Mouse (Mus musculus): ENCODE results near the gene Vstm2b. TPM values are rescaled to one million over a fixed set of nuclear protein-coding genes. Genes with fewer than 3 reads are reported as not detected.

Vstm2b gene
- polyA plus RNA-seq, 1 experiment from 2014 or later = 38.3 TPM

- 0 out of 2 replicates have a peak, but pooled peaks cover 3% of the 10 kb centered on the region for H3K27me3 ChIP-seq (replicated peaks)
- H3K36me3 ChIP-seq = peaks cover 26% of the 10 kb centered on the region
- 72% methylated on average over 1 of the region's 1 CpGs for WGBS
- ATAC-seq (ENCODE audit: low FRiP score) = no peak
- H3K27ac ChIP-seq (replicated peaks) = no peak overlapping the region
- no peak overlapping the region for H3K4me2 ChIP-seq
- H3K9me3 ChIP-seq (replicated peaks) = no peaks in the 10 kb centered on the region
- H3K4me3 ChIP-seq (replicated peaks) = no peak overlapping the region
- H3K9ac ChIP-seq (replicated peaks) = no peak overlapping the region
- peaks cover 24% of the 10 kb centered on the region for H3K4me1 ChIP-seq
These were observed 8.4 kb downstream of the Vstm2b start for GRCm38 (mm10) chr7:40906484-40906883.

- no peaks in the 10 kb centered on the region for H3K9me3 ChIP-seq (replicated peaks)
- 86% methylated on average over 3 of the region's 3 CpGs for WGBS
- peaks cover 11% of the 10 kb centered on the region; the same call in 1 of the 2 replicates for H3K36me3 ChIP-seq
- no peak overlapping the region for H3K27ac ChIP-seq (replicated peaks)
- ATAC-seq (ENCODE audit: low FRiP score) = no peak
- H3K27me3 ChIP-seq (replicated peaks) = no peaks in the 10 kb centered on the region
- no peak overlapping the region for H3K4me2 ChIP-seq
- no peak overlapping the region for H3K9ac ChIP-seq (replicated peaks)
- H3K4me1 ChIP-seq = no peaks in the 10 kb centered on the region
- no peak overlapping the region for H3K4me3 ChIP-seq (replicated peaks)
These were observed 18.6 kb downstream of the Vstm2b start for GRCm38 (mm10) chr7:40916761-40917160.

DNA sequence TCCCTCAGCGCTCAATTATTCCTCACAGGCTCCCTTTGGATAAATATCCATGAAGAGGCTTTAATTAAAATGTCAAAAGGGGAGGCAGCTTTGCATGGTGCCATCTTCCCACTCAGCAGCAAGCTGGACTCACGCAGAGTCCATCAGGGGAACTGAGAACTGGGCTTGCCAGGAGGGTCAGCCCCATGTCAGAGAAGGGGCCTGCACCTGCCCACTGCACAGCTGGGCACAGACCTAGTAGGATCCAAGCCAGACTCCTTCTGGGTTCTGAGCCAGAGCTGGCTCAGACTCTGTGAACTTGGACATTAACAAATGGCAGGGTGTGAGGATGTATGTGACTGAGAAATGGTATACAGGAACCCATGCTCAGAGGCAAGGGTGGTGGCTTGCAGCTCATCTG is 22.0 kb downstream of the Vstm2b start:
- Histone ChIP-seq H3K36me3 (0 out of 2 replicates have a peak, but pooled peaks cover 4% of the 10 kb centered on the region), H3K27ac (replicated peaks) (no peak overlapping the region), H3K27me3 (replicated peaks) (no peaks in the 10 kb centered on the region), H3K4me2 (no peak overlapping the region), H3K4me1 (no peaks in the 10 kb centered on the region), H3K9ac (replicated peaks) (no peak overlapping the region), H3K4me3 (replicated peaks) (no peak overlapping the region), H3K9me3 (replicated peaks) (no peaks in the 10 kb centered on the region)
- WGBS = 79% methylated on average over 2 of the region's 2 CpGs
- no peak for ATAC-seq (ENCODE audit: low FRiP score)

GRCm38 (mm10) chr7:40921281-40921680 is 23.2 kb downstream of the Vstm2b start:
- WGBS = 86% methylated on average over 6 of the region's 6 CpGs
- Histone ChIP-seq H3K9me3 (replicated peaks) (no peaks in the 10 kb centered on the region), H3K9ac (replicated peaks) (no peak overlapping the region), H3K27ac (replicated peaks) (no peak overlapping the region), H3K4me2 (no peak overlapping the region), H3K4me1 (no peaks in the 10 kb centered on the region), H3K36me3 (0 out of 2 replicates have a peak, but pooled peaks cover 3% of the 10 kb centered on the region), H3K4me3 (replicated peaks) (no peak overlapping the region), H3K27me3 (replicated peaks) (no peaks in the 10 kb centered on the region)
- ATAC-seq (ENCODE audit: low FRiP score) = no peak

- no peaks in the 10 kb centered on the region for H3K9me3 ChIP-seq (replicated peaks)
- H3K9ac ChIP-seq (replicated peaks) = no peak overlapping the region
- no peak overlapping the region for H3K4me2 ChIP-seq
- H3K27ac ChIP-seq (replicated peaks) = no peak overlapping the region
- H3K27me3 ChIP-seq (replicated peaks) = no peaks in the 10 kb centered on the region
- no peaks in the 10 kb centered on the region for H3K4me1 ChIP-seq
- no peak for ATAC-seq (ENCODE audit: low FRiP score)
- 0 out of 2 replicates have a peak, but pooled peaks cover 3% of the 10 kb centered on the region for H3K36me3 ChIP-seq
- 82% methylated on average over 4 of the region's 4 CpGs for WGBS
- no peak overlapping the region for H3K4me3 ChIP-seq (replicated peaks)
These were observed 24.7 kb downstream of the Vstm2b start for GRCm38 (mm10) chr7:40922871-40923270.

- Histone ChIP-seq H3K9me3 (replicated peaks) (no peaks in the 10 kb centered on the region), H3K4me2 (no peak overlapping the region), H3K36me3 (0 out of 2 replicates have a peak, but pooled peaks cover 15% of the 10 kb centered on the region), H3K4me1 (no peaks in the 10 kb centered on the region), H3K27ac (replicated peaks) (no peak overlapping the region), H3K27me3 (replicated peaks) (no peaks in the 10 kb centered on the region), H3K9ac (replicated peaks) (no peak overlapping the region), H3K4me3 (replicated peaks) (no peak overlapping the region)
- WGBS = 91% methylated on average over 2 of the region's 2 CpGs
- no peak for ATAC-seq (ENCODE audit: low FRiP score)
These were observed 30.3 kb downstream of the Vstm2b start for GRCm38 (mm10) chr7:40928391-40928790.

GRCm38 (mm10) chr7:40936617-40937212 is 38.6 kb downstream of the Vstm2b start:
- Histone ChIP-seq H3K36me3 (0 out of 2 replicates have a peak, but pooled peaks cover 3% of the 10 kb centered on the region), H3K4me1 (no peaks in the 10 kb centered on the region), H3K27ac (replicated peaks) (no peak overlapping the region), H3K9me3 (replicated peaks) (no peaks in the 10 kb centered on the region), H3K27me3 (replicated peaks) (no peaks in the 10 kb centered on the region), H3K4me3 (replicated peaks) (no peak overlapping the region), H3K4me2 (no peak overlapping the region), H3K9ac (replicated peaks) (no peak overlapping the region)
- ATAC-seq (ENCODE audit: low FRiP score) = no peak
- 49% methylated on average over 4 of the region's 4 CpGs for WGBS

DNA sequence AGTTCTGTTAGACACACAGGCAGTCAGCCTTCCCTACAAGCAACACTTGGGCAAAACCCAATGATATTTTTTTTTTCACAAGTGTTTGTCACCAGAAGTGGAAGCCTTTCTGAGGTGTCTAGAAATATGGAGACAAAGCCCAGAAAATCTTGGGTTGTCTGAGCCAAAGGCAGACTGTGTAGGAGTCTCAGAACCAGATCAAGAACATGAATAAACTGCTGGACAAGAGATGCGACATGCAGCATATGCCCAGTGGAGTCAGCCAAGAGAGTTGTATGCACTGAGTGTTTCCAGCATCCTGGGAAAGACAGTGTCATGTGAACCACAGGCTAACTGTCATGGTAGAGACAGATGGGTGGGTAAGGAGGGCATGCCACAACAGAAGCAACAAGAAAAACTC is 41.2 kb downstream of the Vstm2b start:
- H3K4me2 ChIP-seq = no peak overlapping the region
- H3K9ac ChIP-seq (replicated peaks) = no peak overlapping the region
- H3K9me3 ChIP-seq (replicated peaks) = no peaks in the 10 kb centered on the region
- no peak for ATAC-seq (ENCODE audit: low FRiP score)
- H3K27ac ChIP-seq (replicated peaks) = no peak overlapping the region
- no peaks in the 10 kb centered on the region for H3K4me1 ChIP-seq
- H3K36me3 ChIP-seq = no peaks in the 10 kb centered on the region
- H3K27me3 ChIP-seq (replicated peaks) = no peaks in the 10 kb centered on the region
- H3K4me3 ChIP-seq (replicated peaks) = no peak overlapping the region
- 89% methylated on average over 1 of the region's 1 CpGs for WGBS

DNA sequence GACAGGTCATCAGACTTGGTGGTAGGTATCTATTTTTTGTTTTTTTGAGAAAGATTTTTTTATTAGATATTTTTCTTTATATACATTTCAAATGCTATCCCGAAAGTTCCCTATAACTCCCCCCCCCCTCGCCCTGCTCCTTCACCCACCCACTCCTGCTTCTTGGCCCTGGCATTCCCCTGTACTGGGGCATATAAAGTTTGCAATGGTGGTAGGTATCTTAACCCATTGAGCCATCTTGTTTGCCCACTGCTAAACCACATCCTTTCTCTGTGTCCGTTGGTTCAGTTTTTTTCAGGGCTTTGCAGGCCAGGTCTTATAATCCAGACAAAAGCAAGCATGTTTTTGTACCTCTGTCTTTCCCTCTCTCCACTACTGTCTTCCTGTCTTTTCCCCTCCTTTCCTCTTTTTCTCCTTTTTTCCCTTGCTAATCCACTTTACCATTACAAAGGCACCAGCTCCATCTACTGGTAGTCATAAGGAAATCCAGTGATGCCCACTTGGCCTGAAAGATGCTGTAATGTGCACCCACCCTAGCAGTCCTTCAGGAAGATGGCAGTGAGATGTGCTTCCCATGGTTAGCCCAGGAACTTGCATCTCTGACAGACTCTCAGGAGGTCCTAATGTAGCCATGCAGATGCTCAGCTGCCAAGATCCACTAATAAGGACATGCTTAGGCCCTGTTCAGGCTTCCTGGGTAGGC is 44.3 kb downstream of the Vstm2b start:
- peak; percentile 81 for ATAC-seq (ENCODE audit: low FRiP score)
- Histone ChIP-seq H3K4me2 (no peak overlapping the region), H3K9ac (replicated peaks) (no peak overlapping the region), H3K4me1 (no peaks in the 10 kb centered on the region), H3K27ac (replicated peaks) (no peak overlapping the region), H3K4me3 (replicated peaks) (no peak overlapping the region), H3K27me3 (replicated peaks) (no peaks in the 10 kb centered on the region), H3K9me3 (replicated peaks) (no peaks in the 10 kb centered on the region), H3K36me3 (no peaks in the 10 kb centered on the region)
- 60% methylated on average over 3 of the region's 3 CpGs for WGBS

Other genes starting within 250 kb of the Vstm2b start
- gene 4930433I11Rik, start 89.2 kb downstream of the Vstm2b start, polyA plus RNA-seq (2015; fragmentation: Nextera tagmentation; extraction: Ambion mirVana) = not detected in 2 replicates
- gene Gm4884, start 134.4 kb downstream of the Vstm2b start, polyA plus RNA-seq (2015; fragmentation: Nextera tagmentation; extraction: Ambion mirVana) = not detected in 2 replicates

Data from neural tube, embryonic 15.5 days (tissue).